Mouse (Mus musculus) hindbrain, embryonic 14.5 days (tissue): Measurements from ENCODE around the gene Dlst. TPM values are rescaled to one million over a fixed set of nuclear protein-coding genes. Genes with fewer than 3 reads are reported as not detected.

ENCODE experiments used
- ATAC-seq: fragments of 200-750 bp; cut with Nextera tagmentation; 2 replicates; pipeline ENCODE4 v1.8.0; 2017; ENCODE audit warnings: moderate number of reproducible peaks, mild to moderate bottlenecking, moderate TSS enrichment, moderate library complexity; ENCODE audit not compliant: low FRiP score
- DNase-seq: peaks from one replicate; pipeline ENCODE4 v3.0.0-alpha.2; 2015; ENCODE audit warnings: low spot score
- H3K27ac ChIP-seq: fragments of 300-500 bp; sonication (generic); 2 replicates; pipeline ENCODE4 v1.5.1; 2014; ENCODE audit warnings: mild to moderate bottlenecking, moderate library complexity
- H3K27me3 ChIP-seq: fragments of 300-500 bp; sonication (generic); 2 replicates; pipeline ENCODE4 v1.6.1; 2014; ENCODE audit warnings: mild to moderate bottlenecking, low read length, mixed read lengths; ENCODE audit not compliant: control insufficient read depth, insufficient read depth
- H3K36me3 ChIP-seq: fragments of 300-500 bp; sonication (generic); replicated peaks from 2 replicates; pipeline ENCODE4 v1.6.1; 2014; ENCODE audit not compliant: control insufficient read depth, insufficient read depth
- H3K4me1 ChIP-seq: fragments of 300-500 bp; sonication (generic); replicated peaks from 2 replicates; pipeline ENCODE4 v1.6.1; 2014; ENCODE audit warnings: antibody characterized with exemption, low read length, mixed read lengths; ENCODE audit not compliant: control insufficient read depth, insufficient read depth
- H3K4me2 ChIP-seq: fragments of 300-500 bp; sonication (generic); replicated peaks from 2 replicates; pipeline ENCODE4 v1.6.1; 2014; ENCODE audit warnings: mild to moderate bottlenecking, moderate library complexity
- H3K4me3 ChIP-seq: fragments of 300-500 bp; sonication (generic); replicated peaks from 2 replicates; pipeline ENCODE4 v1.5.1; 2014; ENCODE audit warnings: mild to moderate bottlenecking, low read length
- H3K9ac ChIP-seq: fragments of 300-500 bp; sonication (generic); 2 replicates; pipeline ENCODE4 v1.6.1; 2014
- H3K9me3 ChIP-seq: fragments of 300-500 bp; sonication (generic); 2 replicates; pipeline ENCODE4 v1.6.1; 2016; ENCODE audit warnings: low read length; ENCODE audit not compliant: control insufficient read depth
- WGBS: fragments of 180-500 bp; shearing (Covaris S2); extraction: QIAGEN DNeasy Blood & Tissue Kit; methylation state at CpG from one replicate; pipeline ENCODE4 v1.1.7; 2014; 5-methylcytosine and 5-hydroxymethylcytosine counted together
- polyA plus RNA-seq: library from polyadenylated mRNA; unstranded; fragments of >200 nt; fragmentation: Nextera tagmentation; extraction: Ambion mirVana; gene quantifications from 2 replicates; pipeline ENCODE4 v1.2.1, GENCODE M21; 2014

The Dlst gene
- polyA plus RNA-seq, 1 experiment from 2014 or later = 101 TPM

GRCm38 (mm10) chr12:85094706-85095105, 15.9 kb upstream of the Dlst start:
- no peak for DNase-seq
- ATAC-seq = no peak
- Histone ChIP-seq H3K4me2 (no peak overlapping the region), H3K4me3 (no peak overlapping the region), H3K27ac (no peak overlapping the region), H3K4me1 (no peaks in the 10 kb centered on the region), H3K27me3 (no peaks in the 10 kb centered on the region), H3K9me3 (no peaks in the 10 kb centered on the region), H3K9ac (no peak overlapping the region), H3K36me3 (0 out of 2 replicates have a peak, but pooled peaks cover 2% of the 10 kb centered on the region)
- 66% methylated on average over 10 of the region's 10 CpGs for WGBS

- Histone ChIP-seq H3K9me3 (no peaks in the 10 kb centered on the region), H3K36me3 (no peaks in the 10 kb centered on the region), H3K4me1 (no peaks in the 10 kb centered on the region), H3K9ac (no peak overlapping the region), H3K4me3 (no peak overlapping the region), H3K27me3 (no peaks in the 10 kb centered on the region), H3K4me2 (no peak overlapping the region), H3K27ac (no peak overlapping the region)
- 86% methylated on average over 11 of the region's 11 CpGs for WGBS
- ATAC-seq = no peak
- no peak for DNase-seq
Measured at GRCm38 (mm10) chr12:85095146-85095545, 15.5 kb upstream of the Dlst start.

- Histone ChIP-seq H3K9me3 (no peaks in the 10 kb centered on the region), H3K9ac (no peak overlapping the region), H3K27ac (no peak overlapping the region), H3K36me3 (no peaks in the 10 kb centered on the region), H3K4me1 (no peaks in the 10 kb centered on the region), H3K4me2 (no peak overlapping the region), H3K27me3 (no peaks in the 10 kb centered on the region), H3K4me3 (no peak overlapping the region)
- WGBS = 83% methylated on average over 7 of the region's 7 CpGs
- DNase-seq (no peak), ATAC-seq (no peak)
Measured at GRCm38 (mm10) chr12:85095859-85096258, 14.8 kb upstream of the Dlst start.

- no peak overlapping the region for H3K9ac ChIP-seq
- H3K36me3 ChIP-seq = no peaks in the 10 kb centered on the region
- no peaks in the 10 kb centered on the region for H3K27me3 ChIP-seq
- no peaks in the 10 kb centered on the region for H3K4me1 ChIP-seq
- H3K4me3 ChIP-seq = no peak overlapping the region
- H3K4me2 ChIP-seq = peak overlapping the region; percentile 12; the same call in 1 of the 2 replicates
- no peaks in the 10 kb centered on the region for H3K9me3 ChIP-seq
- ATAC-seq = no peak
- H3K27ac ChIP-seq = no peak overlapping the region
- 46% methylated on average over 14 of the region's 14 CpGs for WGBS
- DNase-seq = no peak
Measured at GRCm38 (mm10) chr12:85101001-85101400, 9.6 kb upstream of the Dlst start.

GRCm38 (mm10) chr12:85101521-85102106, 9.0 kb upstream of the Dlst start:
- no peaks in the 10 kb centered on the region for H3K9me3 ChIP-seq
- H3K27me3 ChIP-seq = no peaks in the 10 kb centered on the region
- 81% methylated on average over 5 of the region's 5 CpGs for WGBS
- H3K4me1 ChIP-seq = 0 out of 2 replicates have a peak, but pooled peaks cover 5% of the 10 kb centered on the region
- H3K4me3 ChIP-seq = no peak overlapping the region
- ATAC-seq (no peak), DNase-seq (no peak)
- no peak overlapping the region for H3K9ac ChIP-seq
- H3K27ac ChIP-seq = no peak overlapping the region
- H3K4me2 ChIP-seq = no peak overlapping the region
- no peaks in the 10 kb centered on the region for H3K36me3 ChIP-seq

DNA sequence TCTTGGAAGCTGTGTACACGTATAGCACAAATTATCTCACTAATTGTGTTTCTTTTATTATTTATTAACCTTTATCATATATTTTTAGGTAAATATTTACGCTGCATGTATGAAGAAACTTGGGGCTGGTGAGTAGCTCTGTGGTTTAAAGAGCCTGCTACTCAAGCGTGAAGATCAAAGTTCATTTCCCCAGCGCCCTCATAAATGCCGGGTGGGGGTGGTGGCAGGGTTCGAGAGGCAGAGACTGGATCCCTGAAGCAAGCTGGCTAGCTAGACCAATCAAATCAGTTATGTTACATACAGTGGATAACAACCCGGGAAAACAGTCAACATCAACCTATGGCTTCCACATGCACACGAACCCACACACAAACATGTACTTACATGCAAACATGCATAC, 7.5 kb upstream of the Dlst start:
- H3K4me2 ChIP-seq = no peak overlapping the region
- no peak for ATAC-seq
- H3K4me3 ChIP-seq = no peak overlapping the region
- DNase-seq = no peak
- H3K27me3 ChIP-seq = no peaks in the 10 kb centered on the region
- no peaks in the 10 kb centered on the region for H3K36me3 ChIP-seq
- 0 out of 2 replicates have a peak, but pooled peaks cover 6% of the 10 kb centered on the region for H3K4me1 ChIP-seq
- H3K9ac ChIP-seq = no peak overlapping the region
- 78% methylated on average over 8 of the region's 8 CpGs for WGBS
- H3K9me3 ChIP-seq = no peaks in the 10 kb centered on the region
- no peak overlapping the region for H3K27ac ChIP-seq

- Histone ChIP-seq H3K27me3 (no peaks in the 10 kb centered on the region), H3K36me3 (no peaks in the 10 kb centered on the region), H3K9ac (no peak overlapping the region), H3K4me2 (no peak overlapping the region), H3K4me1 (peaks cover 11% of the 10 kb centered on the region), H3K4me3 (no peak overlapping the region), H3K27ac (no peak overlapping the region), H3K9me3 (no peaks in the 10 kb centered on the region)
- ATAC-seq (no peak), DNase-seq (no peak)
- 84% methylated on average over 8 of the region's 8 CpGs for WGBS
Measured at GRCm38 (mm10) chr12:85104789-85105188, 5.8 kb upstream of the Dlst start.

DNA sequence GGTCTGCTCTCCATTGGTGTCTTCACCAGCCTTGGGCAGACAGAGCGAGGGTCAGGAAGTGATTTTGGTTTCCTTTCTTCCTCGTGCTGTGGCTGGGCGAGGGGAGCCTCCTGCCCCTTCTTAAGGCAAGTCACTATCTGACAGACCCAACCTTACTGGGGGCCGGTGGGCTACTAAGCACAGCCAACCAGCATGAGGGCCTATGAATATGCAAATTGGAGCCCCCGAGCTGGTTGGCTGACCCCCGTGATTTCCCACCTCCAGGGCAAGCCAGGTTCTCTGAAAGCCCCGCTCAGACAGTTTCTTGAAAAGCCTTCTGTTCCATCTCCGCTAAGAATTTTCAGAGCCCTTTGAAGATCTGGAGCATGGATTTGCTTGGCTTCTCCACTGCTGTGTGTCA, 4.3 kb upstream of the Dlst start:
- Histone ChIP-seq H3K36me3 (no peaks in the 10 kb centered on the region), H3K27me3 (no peaks in the 10 kb centered on the region), H3K4me3 (no peak overlapping the region), H3K9me3 (no peaks in the 10 kb centered on the region), H3K4me2 (peak overlapping the region; percentile 10; the same call in 1 of the 2 replicates), H3K9ac (no peak overlapping the region), H3K4me1 (peaks cover 16% of the 10 kb centered on the region), H3K27ac (no peak overlapping the region)
- WGBS = 3% methylated on average over 8 of the region's 8 CpGs
- DNase-seq = no peak
- no peak for ATAC-seq

DNA sequence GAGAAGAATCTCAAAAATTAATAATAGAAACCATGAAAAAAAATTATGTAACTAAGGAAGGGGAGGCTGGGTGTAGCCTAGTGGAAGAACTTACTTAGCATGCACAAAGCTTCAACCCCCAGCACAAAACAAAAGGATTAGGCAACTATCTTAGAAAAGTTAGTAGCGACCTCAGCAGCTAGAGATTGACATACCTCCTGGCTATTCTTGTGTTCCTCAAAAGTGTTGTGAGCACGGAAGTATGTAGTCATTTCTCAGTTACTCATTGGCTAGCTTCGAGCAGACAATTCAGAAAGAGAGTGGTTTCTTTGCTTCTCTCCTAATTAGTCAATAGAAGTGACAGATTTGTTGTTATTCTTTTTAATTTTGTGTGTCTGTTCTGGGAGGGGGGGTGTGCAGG, 2.0 kb upstream of the Dlst start:
- H3K4me1 ChIP-seq = peaks cover 29% of the 10 kb centered on the region
- no peaks in the 10 kb centered on the region for H3K27me3 ChIP-seq
- ATAC-seq = no peak
- H3K4me2 ChIP-seq = no peak overlapping the region
- H3K9ac ChIP-seq = no peak overlapping the region
- H3K4me3 ChIP-seq = no peak overlapping the region
- H3K36me3 ChIP-seq = no peaks in the 10 kb centered on the region
- 70% methylated on average over 3 of the region's 3 CpGs for WGBS
- no peak overlapping the region for H3K27ac ChIP-seq
- H3K9me3 ChIP-seq = no peaks in the 10 kb centered on the region
- no peak for DNase-seq

DNA sequence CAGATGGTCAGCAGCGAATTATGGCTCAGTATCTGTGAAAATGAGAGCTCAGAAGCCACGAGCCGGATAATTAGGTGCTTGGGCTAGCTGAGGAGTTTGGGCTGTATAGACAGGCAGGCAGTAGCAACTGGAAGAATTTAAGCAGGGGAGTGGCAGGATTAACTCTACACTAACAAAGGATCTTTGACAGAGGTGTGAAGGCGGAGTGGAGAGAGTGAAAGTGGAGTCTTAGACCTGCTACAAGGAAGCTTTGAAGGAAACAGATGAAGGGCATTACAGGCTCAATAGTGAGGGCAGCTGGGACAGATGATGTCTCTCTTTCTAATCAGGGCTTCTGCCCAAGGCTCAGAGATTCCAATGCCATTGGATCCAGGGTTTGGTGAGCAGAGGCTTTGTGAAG, 1.2 kb upstream of the Dlst start:
- no peak for DNase-seq
- Histone ChIP-seq H3K4me1 (peaks cover 29% of the 10 kb centered on the region), H3K27me3 (no peaks in the 10 kb centered on the region), H3K27ac (no peak overlapping the region), H3K9ac (0 out of 2 replicates have a peak overlapping the region, but pooled peaks have one; percentile 93), H3K9me3 (no peaks in the 10 kb centered on the region), H3K36me3 (no peaks in the 10 kb centered on the region), H3K4me3 (no peak overlapping the region), H3K4me2 (no peak overlapping the region)
- 66% methylated on average over 4 of the region's 4 CpGs for WGBS
- ATAC-seq = no peak
